Mouse (Mus musculus) embryonic fibroblast, embryonic 13.5 days (primary cell): Measurements from ENCODE around the gene Car4. TPM values are rescaled to one million over a fixed set of nuclear protein-coding genes. Genes with fewer than 3 reads are reported as not detected.

Experiments
- H3K27ac ChIP-seq: 2 replicates; pipeline ENCODE4 v1.5.1; 2012; ENCODE audit warnings: low read length, control low read depth, inconsistent platforms; ENCODE audit not compliant: insufficient read depth
- H3K4me1 ChIP-seq: 2 replicates; pipeline ENCODE4 v1.6.1; 2011; ENCODE audit warnings: low read length; ENCODE audit not compliant: control insufficient read depth, insufficient read depth
- H3K4me3 ChIP-seq: 2 replicates; pipeline ENCODE4 v1.5.1; 2011; ENCODE audit warnings: mild to moderate bottlenecking, control low read depth, low read length; ENCODE audit not compliant: insufficient read depth
- CTCF ChIP-seq: IDR thresholded peaks from 2 replicates; pipeline ENCODE4 v1.5.1; 2011; ENCODE audit warnings: mild to moderate bottlenecking, control low read depth, low read length, moderate library complexity, borderline replicate concordance; ENCODE audit not compliant: insufficient read depth
- POLR2A ChIP-seq: IDR thresholded peaks from 2 replicates; pipeline ENCODE4 v1.6.1; 2011; ENCODE audit warnings: low read depth, mild to moderate bottlenecking, control low read depth, low read length, moderate library complexity
- polyA plus RNA-seq: library from polyadenylated mRNA; stranded (reverse); fragments of >200 nt; gene quantifications from 2 replicates; pipeline ENCODE4 v1.2.4, GENCODE M21; 2011; ENCODE audit warnings: low read depth; ENCODE audit not compliant: missing spikeins, insufficient read length

Car4 gene
- polyA plus RNA-seq, 1 experiment, result not detected

DNA sequence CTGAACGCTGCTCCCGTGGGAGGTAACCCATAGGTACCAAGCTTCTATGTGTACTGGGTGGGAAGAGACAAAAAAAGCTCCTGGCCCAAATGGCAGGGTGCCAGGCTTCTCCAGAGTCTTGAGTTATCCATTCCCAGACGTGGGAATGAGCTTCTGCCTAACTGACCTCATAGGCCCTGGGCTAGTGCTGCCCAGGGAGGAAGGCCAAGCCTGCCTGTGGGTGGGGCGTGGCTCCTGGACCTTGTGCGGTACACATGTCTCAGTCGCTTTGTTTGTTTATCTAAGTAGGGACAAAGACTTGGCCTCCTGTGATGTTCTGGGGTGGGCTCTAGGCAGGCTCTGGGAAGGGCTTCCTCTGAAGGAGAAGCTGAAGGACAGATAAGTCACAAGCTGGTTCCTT, 11.2 kb downstream of the Car4 start:
- Histone ChIP-seq H3K27ac (no peak overlapping the region), H3K4me1 (no peaks in the 10 kb centered on the region), H3K4me3 (no peak overlapping the region)
- TF ChIP-seq CTCF (no peak), POLR2A (no peak)

DNA sequence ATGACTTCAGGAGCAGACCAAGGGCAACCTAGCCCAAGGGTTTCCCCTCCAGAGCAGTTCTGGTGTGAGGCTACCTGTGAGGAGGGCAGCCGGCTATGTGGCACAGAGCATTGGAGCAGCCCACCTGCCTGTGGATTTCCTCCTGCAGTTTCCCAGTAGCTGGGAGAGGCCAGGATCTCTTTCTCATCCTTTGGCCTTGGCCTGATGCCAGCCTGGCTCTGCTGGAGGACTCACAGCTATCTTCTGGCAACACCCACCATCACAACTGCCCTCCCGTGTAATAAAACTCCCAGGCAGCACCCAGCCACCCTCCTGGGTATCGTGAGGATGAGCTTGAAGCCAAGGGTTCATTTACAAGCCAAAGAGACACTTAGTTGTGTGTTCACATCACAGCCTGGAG, 14.5 kb downstream of the Car4 start:
- Histone ChIP-seq H3K27ac (no peak overlapping the region), H3K4me1 (no peaks in the 10 kb centered on the region), H3K4me3 (no peak overlapping the region)
- TF ChIP-seq POLR2A (no peak), CTCF (no peak)

DNA sequence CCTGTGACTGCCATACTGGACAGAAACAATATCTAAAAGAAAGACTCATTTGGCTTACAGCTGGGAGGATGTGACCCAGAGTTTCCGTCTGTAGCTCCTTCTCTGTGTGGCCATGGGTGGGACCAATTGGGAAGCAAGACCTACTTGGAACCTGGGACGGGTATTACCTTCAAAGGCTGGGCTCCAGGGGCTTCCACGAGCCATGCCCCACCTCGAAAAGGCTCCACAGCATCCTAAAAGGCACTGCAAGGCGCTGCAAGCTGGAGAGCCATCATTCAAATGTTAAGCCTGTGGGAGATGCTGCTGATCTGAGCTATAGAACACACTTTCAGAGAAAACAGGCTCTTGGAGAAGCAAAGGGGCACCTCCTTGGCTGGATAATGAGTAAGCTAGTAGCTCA, 16.1 kb downstream of the Car4 start:
- TF ChIP-seq CTCF (no peak), POLR2A (no peak)
- H3K4me3 ChIP-seq, result no peak overlapping the region
- H3K4me1 ChIP-seq, result no peaks in the 10 kb centered on the region
- no peak overlapping the region for H3K27ac ChIP-seq

DNA sequence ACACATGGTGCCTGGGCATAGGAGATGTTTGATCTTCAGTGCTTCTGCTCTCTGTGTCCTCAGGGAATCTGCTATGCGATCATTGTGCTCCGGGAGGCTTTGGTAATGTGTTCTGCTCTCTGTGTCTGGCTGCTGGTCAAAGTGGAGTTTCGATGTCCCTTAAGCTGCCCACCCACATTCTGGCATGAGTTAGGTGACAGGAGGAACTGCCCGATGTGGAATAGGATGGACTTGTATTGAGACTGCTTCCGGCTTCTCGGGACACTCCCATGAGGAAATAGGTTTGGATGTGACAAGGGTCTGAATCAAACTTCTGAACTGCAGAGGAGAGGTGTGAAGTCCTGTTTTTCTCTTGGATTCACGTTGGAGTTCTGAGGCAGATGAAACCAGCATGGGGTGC, 17.0 kb downstream of the Car4 start:
- Histone ChIP-seq H3K4me3 (no peak overlapping the region), H3K4me1 (no peaks in the 10 kb centered on the region), H3K27ac (no peak overlapping the region)
- TF ChIP-seq POLR2A (no peak), CTCF (no peak)

DNA sequence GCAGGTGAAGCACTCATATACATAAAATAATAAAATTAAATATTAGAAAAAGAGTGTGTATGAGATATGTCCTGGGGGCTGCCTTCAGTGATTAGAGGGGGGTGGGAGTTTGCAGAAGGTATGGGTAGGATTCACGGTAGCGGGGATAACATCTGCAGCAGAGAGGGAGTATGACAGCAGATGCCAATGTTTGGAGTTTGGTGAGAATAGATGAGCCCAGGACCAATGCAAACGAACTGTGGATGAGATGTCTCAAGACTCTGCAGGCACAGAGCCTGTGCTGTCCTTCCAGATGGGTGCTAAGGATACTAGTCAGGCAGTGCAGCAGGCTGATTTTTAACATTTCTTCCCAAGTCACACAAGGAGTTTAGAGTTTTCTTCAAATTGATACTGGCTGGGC, 19.1 kb downstream of the Car4 start:
- TF ChIP-seq POLR2A (no peak), CTCF (no peak)
- H3K27ac ChIP-seq, result no peak overlapping the region
- no peak overlapping the region for H3K4me3 ChIP-seq

DNA sequence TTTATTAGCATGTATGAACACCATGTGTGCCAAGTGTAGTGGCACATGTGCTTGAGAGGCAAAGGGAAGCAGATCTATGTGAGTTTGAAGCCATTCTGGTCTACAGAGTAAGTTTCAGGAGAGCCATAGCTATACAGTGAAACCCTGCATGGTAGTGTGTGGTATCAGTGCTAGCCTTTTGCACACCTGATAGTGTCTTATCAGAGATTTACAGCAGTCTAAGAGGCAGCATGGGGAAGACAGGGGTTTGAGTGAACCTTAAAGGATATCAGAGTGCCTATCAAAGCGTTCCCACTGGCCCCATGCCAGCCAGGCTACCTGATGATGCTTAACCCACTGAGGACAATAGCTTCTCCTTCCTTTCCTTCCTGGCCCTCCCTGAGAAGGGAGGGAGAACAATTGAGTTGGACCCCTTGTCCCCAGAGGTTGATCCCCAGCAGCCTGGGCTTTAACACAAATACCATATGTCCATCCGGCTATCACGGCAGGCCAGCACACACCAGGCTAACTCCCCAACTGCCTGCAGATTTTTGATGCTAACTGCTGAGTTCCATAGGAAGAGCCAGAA, 19.9 kb downstream of the Car4 start:
- Histone ChIP-seq H3K4me3 (no peak overlapping the region), H3K4me1 (no peaks in the 10 kb centered on the region), H3K27ac (no peak overlapping the region)
- no peak for TF ChIP-seq POLR2A
- TF ChIP-seq CTCF, result no peak

More for the DNA sequence above, 19.1 kb downstream of the Car4 start:
- no peaks in the 10 kb centered on the region for H3K4me1 ChIP-seq

DNA sequence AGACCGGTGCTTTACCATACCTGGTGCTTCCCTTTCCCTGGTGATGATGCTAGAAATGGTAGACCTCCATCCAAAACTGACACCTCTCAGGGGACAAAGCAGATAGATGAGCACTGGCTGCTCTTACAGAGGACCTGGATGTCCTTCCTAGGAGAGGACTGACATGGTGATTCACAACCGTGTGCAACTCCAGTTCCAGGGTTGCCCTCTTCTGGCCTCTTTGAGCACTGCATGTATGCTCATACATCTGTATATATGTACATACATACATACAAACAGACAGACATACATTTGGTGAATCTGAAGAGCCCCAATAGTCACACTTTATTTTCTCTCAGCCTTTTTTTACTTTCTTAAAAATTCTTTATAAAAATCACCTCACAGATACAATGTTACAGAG, 20.5 kb downstream of the Car4 start:
- no peak for TF ChIP-seq CTCF

DNA sequence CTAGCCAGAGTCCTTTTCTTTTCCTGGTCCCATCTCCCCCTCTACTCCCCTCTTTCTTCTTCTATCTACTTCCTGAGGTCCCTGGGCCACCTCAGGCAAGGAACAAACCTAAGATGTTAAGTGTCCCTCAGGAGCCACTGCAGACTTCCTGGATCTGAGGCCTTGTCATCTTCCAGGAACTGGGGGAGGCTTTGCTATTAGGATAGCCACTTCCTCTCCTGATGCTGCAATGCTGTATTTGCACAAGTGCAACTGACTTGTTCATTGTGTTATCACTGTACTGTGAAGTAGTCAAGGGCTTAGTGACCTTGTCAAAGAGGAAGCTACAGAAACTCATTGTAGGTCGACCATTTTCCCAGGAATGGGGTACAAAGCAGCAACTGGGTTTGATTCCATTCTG, 21.8 kb downstream of the Car4 start:
- TF ChIP-seq POLR2A (no peak), CTCF (no peak)
- no peak overlapping the region for H3K4me3 ChIP-seq
- H3K27ac ChIP-seq, result no peak overlapping the region
- no peaks in the 10 kb centered on the region for H3K4me1 ChIP-seq

More for the DNA sequence above, 20.5 kb downstream of the Car4 start:
- Histone ChIP-seq H3K4me1 (no peaks in the 10 kb centered on the region), H3K4me3 (no peak overlapping the region), H3K27ac (no peak overlapping the region)

DNA sequence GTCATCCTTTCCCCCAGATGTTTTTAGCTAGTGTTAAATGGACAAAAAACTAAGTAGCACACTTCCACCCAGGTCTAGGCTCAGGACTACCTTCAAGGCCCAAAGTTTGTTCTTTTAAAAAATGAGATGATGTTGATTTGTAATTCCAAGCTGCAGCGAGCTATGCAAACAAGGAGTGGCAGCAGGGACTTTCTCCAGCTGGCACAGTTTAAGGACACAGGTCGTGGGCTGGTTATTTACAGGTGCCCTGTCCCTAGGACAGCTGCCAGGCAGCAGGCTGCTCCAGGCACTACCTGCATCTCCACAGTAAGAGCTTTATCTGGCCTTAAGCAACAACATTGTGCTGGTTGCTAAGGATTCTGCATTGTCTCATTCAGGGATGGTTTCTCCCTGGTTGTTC, 23.1 kb downstream of the Car4 start:
- Histone ChIP-seq H3K4me1 (no peaks in the 10 kb centered on the region), H3K27ac (no peak overlapping the region), H3K4me3 (no peak overlapping the region)
- no peak for TF ChIP-seq POLR2A
- no peak for TF ChIP-seq CTCF

DNA sequence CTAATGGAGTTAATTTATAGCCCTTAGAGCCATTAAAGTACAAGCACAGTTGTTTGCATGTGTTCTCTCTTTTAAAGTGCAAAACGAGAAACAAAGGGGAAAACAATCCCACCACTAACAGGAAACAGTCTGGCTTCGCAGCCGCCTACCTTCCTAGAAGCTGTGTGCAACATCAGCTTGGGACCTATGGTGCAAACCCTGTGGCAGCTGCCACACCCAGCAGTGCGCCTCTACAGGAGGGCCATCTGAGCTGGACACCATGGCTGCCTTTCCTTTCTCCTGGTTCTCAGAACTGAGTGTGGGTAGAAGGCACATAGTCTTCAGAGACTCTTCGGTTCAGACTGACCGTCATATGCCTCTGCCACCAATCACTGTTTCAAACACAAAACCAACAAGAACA, 27.8 kb downstream of the Car4 start:
- Histone ChIP-seq H3K4me1 (no peaks in the 10 kb centered on the region), H3K4me3 (no peak overlapping the region), H3K27ac (no peak overlapping the region)
- TF ChIP-seq POLR2A, result no peak
- TF ChIP-seq CTCF, result no peak
